Mouse (Mus musculus): ENCODE measurements around the gene Igfbp7.

DNA sequence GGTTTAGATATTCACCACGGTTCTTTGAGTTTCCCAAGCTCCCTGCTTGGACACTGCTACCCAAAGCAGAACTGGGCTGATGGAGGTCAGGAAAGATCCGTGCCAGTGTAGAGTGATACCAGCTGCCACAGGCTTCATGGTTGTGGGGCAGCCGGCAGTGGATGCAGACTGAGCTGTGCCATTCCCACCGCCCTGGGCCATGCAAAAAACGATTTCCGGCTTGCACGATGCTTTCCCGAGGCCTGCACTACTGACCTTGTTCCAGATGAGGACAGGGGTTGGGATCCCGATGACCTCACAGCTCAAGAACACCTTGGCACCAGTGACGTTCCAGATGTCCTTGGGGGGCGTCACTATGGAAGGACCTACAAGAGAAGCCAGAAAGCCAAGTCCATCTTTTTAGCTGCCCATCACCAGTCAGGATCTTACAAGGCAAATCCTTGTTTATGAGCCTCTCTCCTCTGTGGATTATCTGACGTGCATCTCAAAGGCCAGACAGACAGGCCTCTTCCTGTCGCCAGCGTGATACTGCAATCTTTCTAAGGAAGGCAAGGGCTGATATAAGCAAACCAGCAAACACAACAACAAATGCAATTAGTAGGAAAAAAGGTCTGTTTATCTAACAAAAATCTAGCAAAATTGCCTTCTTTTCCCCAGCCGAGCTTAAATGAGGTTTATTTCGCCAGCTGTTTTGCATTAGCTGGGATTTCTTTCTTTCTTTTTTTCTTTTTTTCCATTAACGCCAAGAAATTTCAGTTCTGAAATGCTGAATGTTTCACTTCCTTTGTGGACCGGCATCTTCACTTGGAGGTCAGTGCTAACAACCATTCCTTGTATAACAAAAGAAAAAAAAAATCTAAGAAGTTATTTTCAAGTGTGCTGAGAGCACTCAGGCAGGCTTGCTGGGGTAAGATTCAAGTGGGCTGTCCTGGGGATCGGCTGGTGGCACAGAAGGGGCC lies 52.3 kb downstream of the Igfbp7 start:
- TF ChIP-seq POLR2A (IDR thresholded peaks at IDR 0.05; ENCODE audit: insufficient read length, low read depth) (no peak), TCF12 (IDR thresholded peaks at IDR 0.05; ENCODE audit: insufficient read depth, poor library complexity, severe bottlenecking) (no peak), MAX (IDR thresholded peaks at IDR 0.05; ENCODE audit: low read depth) (no peak), MYOG (IDR thresholded peaks at IDR 0.05; ENCODE audit: control insufficient read depth in 1 of 3, insufficient read depth in 1 of 3, insufficient read length in 2 of 3, low read depth in 2 of 3) (no peak), TCF3 (IDR thresholded peaks at IDR 0.05; ENCODE audit: insufficient read length, low read depth) (no peak), SRF (IDR thresholded peaks at IDR 0.05; ENCODE audit: control insufficient read depth, insufficient read length, low read depth) (no peak), POLR2AphosphoS2 (IDR thresholded peaks at IDR 0.05; ENCODE audit: insufficient read length, low read depth) (no peak)
